Mouse (Mus musculus) hindbrain, embryonic 16.5 days (tissue): Measurements from ENCODE around the gene Tcf20. TPM values are rescaled to one million over a fixed set of nuclear protein-coding genes. Genes with fewer than 3 reads are reported as not detected.

Experiments used
- ATAC-seq: fragments of 200-750 bp; cut with Nextera tagmentation; 2 replicates; pipeline ENCODE4 v1.8.0; 2017; ENCODE audit warnings: moderate TSS enrichment, moderate library complexity
- H3K27ac ChIP-seq: fragments of 300-500 bp; sonication (generic); 2 replicates; pipeline ENCODE4 v1.5.1; 2014; ENCODE audit warnings: low read depth, mild to moderate bottlenecking, control low read depth, low read length, moderate library complexity
- H3K27me3 ChIP-seq: fragments of 300-500 bp; sonication (generic); replicated peaks from 2 replicates; pipeline ENCODE4 v1.6.1; 2014; ENCODE audit warnings: low read length; ENCODE audit not compliant: control insufficient read depth, insufficient read depth
- H3K36me3 ChIP-seq: fragments of 300-500 bp; sonication (generic); 2 replicates; pipeline ENCODE4 v1.6.1; 2014; ENCODE audit warnings: mild to moderate bottlenecking, low read length, moderate library complexity, mixed read lengths; ENCODE audit not compliant: control insufficient read depth, insufficient read depth
- H3K4me1 ChIP-seq: fragments of 300-500 bp; sonication (generic); 2 replicates; pipeline ENCODE4 v1.6.1; 2014; ENCODE audit warnings: low read depth, low read length; ENCODE audit not compliant: control insufficient read depth, insufficient read depth
- H3K4me2 ChIP-seq: fragments of 300-500 bp; sonication (generic); 2 replicates; pipeline ENCODE4 v1.6.1; 2014; ENCODE audit warnings: mild to moderate bottlenecking, low read length, control low read depth, moderate library complexity
- H3K4me3 ChIP-seq: fragments of 300-500 bp; sonication (generic); 2 replicates; pipeline ENCODE4 v1.5.1; 2014; ENCODE audit warnings: mild to moderate bottlenecking, low read length, control low read depth, moderate library complexity
- H3K9ac ChIP-seq: fragments of 300-500 bp; sonication (generic); 2 replicates; pipeline ENCODE4 v1.6.1; 2014; ENCODE audit warnings: low read depth, mild to moderate bottlenecking, control low read depth, low read length, moderate library complexity
- H3K9me3 ChIP-seq: fragments of 300-500 bp; sonication (generic); 2 replicates; pipeline ENCODE4 v1.6.1; 2014; ENCODE audit warnings: mild to moderate bottlenecking, low read length, moderate library complexity; ENCODE audit not compliant: control insufficient read depth
- WGBS: fragments of 180-500 bp; shearing (Covaris S2); extraction: QIAGEN DNeasy Blood & Tissue Kit; methylation state at CpG from one replicate; pipeline ENCODE4 v1.1.7; 2014; 5-methylcytosine and 5-hydroxymethylcytosine counted together
- polyA plus RNA-seq: library from polyadenylated mRNA; unstranded; fragments of >200 nt; fragmentation: Nextera tagmentation; extraction: Ambion mirVana; gene quantifications from 2 replicates; pipeline ENCODE4 v1.2.1, GENCODE M21; 2015

Tcf20 gene
- polyA plus RNA-seq, 1 experiment from 2014 or later = 9.3 TPM

DNA sequence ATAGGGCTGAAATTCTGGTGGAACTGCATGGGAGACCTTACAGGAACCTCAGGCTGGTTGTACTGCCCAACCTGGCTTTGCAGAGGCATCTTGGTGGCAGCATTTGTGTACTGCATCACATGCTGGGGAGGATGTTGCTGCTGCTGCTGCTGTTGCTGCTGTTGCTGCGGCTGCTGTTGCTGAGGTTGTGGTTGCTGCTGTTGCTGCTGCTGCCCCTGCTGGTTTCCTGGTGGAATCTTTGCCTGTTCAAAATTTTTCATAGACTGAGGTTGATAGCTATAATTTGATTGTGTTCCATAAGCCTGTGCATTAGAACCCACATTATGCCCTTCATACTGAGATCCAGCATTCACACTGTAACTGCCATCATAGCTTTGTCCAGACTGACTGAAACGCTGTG is 131.6 kb downstream of the Tcf20 start:
- no peak overlapping the region for H3K9ac ChIP-seq
- no peak for ATAC-seq
- no peak overlapping the region for H3K27ac ChIP-seq
- no peaks in the 10 kb centered on the region for H3K27me3 ChIP-seq
- H3K36me3 ChIP-seq = peaks cover 21% of the 10 kb centered on the region
- peaks cover 8% of the 10 kb centered on the region for H3K4me1 ChIP-seq
- H3K9me3 ChIP-seq = no peaks in the 10 kb centered on the region
- H3K4me2 ChIP-seq = no peak overlapping the region
- 83% methylated on average over 2 of the region's 2 CpGs for WGBS
- H3K4me3 ChIP-seq = no peak overlapping the region

DNA sequence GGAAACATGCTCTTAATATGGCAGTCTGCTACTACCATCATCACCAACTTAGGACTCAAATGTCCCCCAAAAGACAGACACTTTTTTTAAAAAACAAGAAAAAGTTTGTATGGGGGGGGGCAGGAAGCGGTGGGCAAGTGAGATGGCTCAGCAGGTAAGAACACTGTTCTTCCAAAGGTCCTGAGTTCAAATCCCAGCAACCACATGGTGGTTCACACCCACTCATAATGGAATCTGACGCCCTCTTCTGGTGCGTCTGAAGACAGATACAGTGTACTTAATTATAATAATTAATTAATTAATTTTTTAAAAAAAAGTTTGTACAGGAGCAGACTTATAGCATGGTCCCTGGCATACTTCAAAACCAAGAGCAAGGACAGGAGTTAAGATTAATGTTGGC is 148.5 kb downstream of the Tcf20 start:
- Histone ChIP-seq H3K4me1 (no peaks in the 10 kb centered on the region), H3K9ac (no peak overlapping the region), H3K9me3 (no peaks in the 10 kb centered on the region), H3K27ac (no peak overlapping the region), H3K4me3 (no peak overlapping the region), H3K4me2 (no peak overlapping the region), H3K27me3 (no peaks in the 10 kb centered on the region), H3K36me3 (no peaks in the 10 kb centered on the region)
- ATAC-seq = no peak
- 98% methylated on average over 3 of the region's 3 CpGs for WGBS

DNA sequence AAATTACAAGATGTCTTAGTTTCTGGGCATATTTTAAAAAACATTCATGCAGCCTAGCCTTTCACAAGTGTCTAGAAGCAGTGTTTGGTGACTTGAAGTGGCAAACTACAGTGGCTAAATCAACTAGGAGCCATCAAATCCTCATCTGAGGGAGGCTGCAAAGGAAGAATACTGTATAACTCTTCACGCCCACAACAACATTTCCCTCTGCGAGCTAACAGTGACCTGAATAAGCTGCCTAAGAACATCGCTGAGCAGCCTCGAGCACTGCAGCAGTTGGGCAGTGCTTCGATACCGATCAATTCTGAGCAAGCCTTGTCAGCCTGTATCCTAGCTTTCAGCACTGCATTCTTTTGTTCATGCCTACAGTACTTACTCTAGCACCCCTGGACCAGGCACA is 157.8 kb downstream of the Tcf20 start:
- no peak overlapping the region for H3K4me2 ChIP-seq
- H3K9ac ChIP-seq = no peak overlapping the region
- H3K36me3 ChIP-seq = no peaks in the 10 kb centered on the region
- WGBS = 75% methylated on average over 6 of the region's 6 CpGs
- H3K9me3 ChIP-seq = no peaks in the 10 kb centered on the region
- no peak overlapping the region for H3K27ac ChIP-seq
- H3K27me3 ChIP-seq = no peaks in the 10 kb centered on the region
- H3K4me1 ChIP-seq = no peaks in the 10 kb centered on the region
- no peak overlapping the region for H3K4me3 ChIP-seq
- ATAC-seq = no peak

DNA sequence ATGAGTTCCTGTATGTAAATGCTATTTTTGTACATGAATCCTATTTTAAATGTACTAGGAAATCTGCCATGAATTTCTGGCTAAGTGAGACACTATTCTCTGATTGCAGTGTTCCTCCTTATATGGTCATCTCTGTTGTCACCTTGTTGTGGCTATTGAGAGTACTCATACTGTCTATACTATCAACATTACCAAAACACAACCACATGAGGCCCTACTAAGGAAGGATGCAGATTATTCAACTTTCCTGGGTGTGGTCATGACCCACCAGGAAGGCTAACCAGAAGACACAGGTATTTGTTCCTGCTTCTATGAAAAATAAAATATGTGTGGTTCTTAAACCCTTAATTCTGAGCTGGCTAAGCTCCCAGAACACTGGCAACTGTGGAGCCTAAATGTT is 161.8 kb downstream of the Tcf20 start:
- H3K9me3 ChIP-seq = no peaks in the 10 kb centered on the region
- no peaks in the 10 kb centered on the region for H3K36me3 ChIP-seq
- H3K9ac ChIP-seq = no peak overlapping the region
- no peak for ATAC-seq
- no peak overlapping the region for H3K27ac ChIP-seq
- H3K4me2 ChIP-seq = no peak overlapping the region
- no peaks in the 10 kb centered on the region for H3K4me1 ChIP-seq
- H3K27me3 ChIP-seq = no peaks in the 10 kb centered on the region
- H3K4me3 ChIP-seq = no peak overlapping the region

DNA sequence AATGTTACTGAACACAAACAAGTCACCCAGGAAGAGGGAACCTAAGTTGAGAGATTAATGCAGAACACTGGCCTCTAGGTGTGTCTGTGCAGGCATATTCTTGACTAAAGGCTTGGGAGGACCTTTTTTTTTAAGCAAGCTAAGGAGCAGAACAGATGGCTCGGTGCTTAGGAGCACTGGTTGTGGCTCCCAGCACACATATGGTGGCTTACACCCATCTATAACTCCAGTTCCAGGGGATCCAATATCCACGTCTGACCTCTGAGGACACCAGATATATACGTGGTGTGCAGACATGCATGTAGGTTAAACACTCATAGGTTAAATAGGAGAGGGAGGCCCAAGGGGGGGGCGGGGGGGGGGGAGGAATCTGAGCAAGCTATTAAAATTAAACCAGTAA is 165.3 kb downstream of the Tcf20 start:
- Histone ChIP-seq H3K4me2 (no peak overlapping the region), H3K4me1 (no peaks in the 10 kb centered on the region), H3K27ac (no peak overlapping the region), H3K4me3 (no peak overlapping the region), H3K9ac (no peak overlapping the region), H3K9me3 (no peaks in the 10 kb centered on the region), H3K27me3 (no peaks in the 10 kb centered on the region), H3K36me3 (no peaks in the 10 kb centered on the region)
- 70% methylated on average over 3 of the region's 4 CpGs for WGBS
- no peak for ATAC-seq

DNA sequence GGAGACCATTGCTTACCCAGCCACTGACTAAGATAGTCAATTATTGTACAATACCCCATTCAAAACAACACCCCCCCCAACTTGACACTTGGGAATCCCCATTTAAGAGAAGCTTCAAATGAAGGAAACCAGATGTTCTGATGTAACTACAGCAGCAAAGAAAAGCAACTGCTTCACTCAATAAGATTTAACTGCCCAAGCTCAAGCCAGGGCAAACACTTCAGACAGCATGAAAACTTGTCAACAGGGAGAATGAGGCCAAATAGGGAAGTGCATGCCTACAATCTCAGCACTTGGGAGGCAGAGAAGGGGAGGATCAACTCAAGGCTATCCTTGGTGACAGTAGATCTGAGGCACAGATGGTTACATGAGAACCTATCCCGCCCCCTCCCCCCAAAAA is 166.0 kb downstream of the Tcf20 start:
- ATAC-seq = no peak

DNA sequence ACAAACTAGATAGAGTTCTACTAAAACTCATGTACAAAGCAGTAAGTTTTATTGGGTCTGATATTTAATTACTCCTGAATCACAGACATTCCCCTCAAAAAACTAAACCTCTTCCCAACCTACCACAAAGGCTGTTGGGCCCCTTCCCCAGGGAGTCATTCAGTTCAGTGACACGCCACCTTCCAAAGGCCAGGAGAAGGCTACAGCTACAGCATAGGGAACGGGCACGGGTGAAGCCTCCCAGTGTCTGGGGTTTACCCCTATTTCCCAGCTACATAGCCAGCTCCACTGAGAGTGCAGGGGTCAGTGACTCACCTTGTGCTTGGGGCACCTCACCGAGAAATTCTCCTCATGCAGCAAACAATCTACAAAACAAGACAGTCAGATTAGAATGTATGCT is 172.4 kb downstream of the Tcf20 start:
- no peaks in the 10 kb centered on the region; the same call in 1 of the 2 replicates for H3K36me3 ChIP-seq
- H3K27ac ChIP-seq = no peak overlapping the region
- H3K27me3 ChIP-seq = no peaks in the 10 kb centered on the region
- WGBS = 88% methylated on average over 4 of the region's 4 CpGs
- H3K4me3 ChIP-seq = no peak overlapping the region
- H3K9me3 ChIP-seq = no peaks in the 10 kb centered on the region
- ATAC-seq = no peak
- H3K9ac ChIP-seq = no peak overlapping the region
- H3K4me1 ChIP-seq = no peaks in the 10 kb centered on the region
- H3K4me2 ChIP-seq = no peak overlapping the region

More for the DNA sequence above, 166.0 kb downstream of the Tcf20 start:
- no peak overlapping the region for H3K4me2 ChIP-seq
- WGBS = 96% methylated on average over 1 of the region's 1 CpGs
- no peaks in the 10 kb centered on the region for H3K27me3 ChIP-seq
- no peak overlapping the region for H3K4me3 ChIP-seq
- H3K9me3 ChIP-seq = no peaks in the 10 kb centered on the region
- no peaks in the 10 kb centered on the region for H3K4me1 ChIP-seq
- H3K9ac ChIP-seq = no peak overlapping the region
- H3K27ac ChIP-seq = no peak overlapping the region
- H3K36me3 ChIP-seq = no peaks in the 10 kb centered on the region

DNA sequence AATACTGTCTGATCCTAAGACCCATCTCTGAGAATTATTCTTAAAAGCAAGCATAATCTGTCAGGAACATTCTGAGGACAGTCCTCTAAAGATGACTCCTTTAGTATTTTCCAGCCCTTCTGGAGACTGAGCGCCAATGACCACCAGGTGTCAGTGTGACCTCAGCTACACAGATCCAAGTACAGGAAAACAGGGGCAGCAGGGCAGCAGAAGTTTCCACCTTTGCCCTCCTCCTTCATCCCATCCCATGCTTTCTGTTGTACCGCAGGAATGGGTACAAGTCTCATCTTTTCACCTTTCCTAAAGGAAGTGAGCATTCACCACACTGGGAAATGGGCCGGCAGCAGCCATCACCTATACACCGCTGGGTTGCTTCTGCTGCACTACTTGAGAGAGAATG is 172.9 kb downstream of the Tcf20 start:
- Histone ChIP-seq H3K4me1 (no peaks in the 10 kb centered on the region), H3K4me3 (no peak overlapping the region), H3K36me3 (no peaks in the 10 kb centered on the region; the same call in 1 of the 2 replicates), H3K4me2 (no peak overlapping the region), H3K9ac (no peak overlapping the region), H3K27me3 (no peaks in the 10 kb centered on the region), H3K9me3 (no peaks in the 10 kb centered on the region), H3K27ac (no peak overlapping the region)
- no peak; the same call in 1 of the 2 replicates for ATAC-seq
- 63% methylated on average over 4 of the region's 4 CpGs for WGBS

DNA sequence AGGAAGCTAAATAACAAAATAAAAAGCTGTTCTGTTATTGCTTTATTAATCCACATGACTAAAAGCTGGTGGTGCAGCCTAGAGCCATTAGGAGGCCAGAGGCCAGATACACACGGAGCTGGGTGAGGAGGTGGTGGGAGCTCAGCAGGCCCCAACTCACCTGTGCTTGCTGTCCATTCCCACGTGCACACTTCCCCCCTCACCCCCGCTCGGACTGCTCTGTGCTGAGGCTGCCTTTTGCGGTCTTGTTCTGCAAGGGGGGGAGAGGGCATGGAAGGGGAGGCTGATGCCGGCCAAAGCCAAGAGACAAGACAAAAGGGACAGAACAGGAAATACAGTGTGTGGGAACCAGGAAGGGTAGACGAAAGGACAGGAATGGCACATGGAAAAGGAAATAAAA is 173.4 kb downstream of the Tcf20 start:
- no peaks in the 10 kb centered on the region for H3K4me1 ChIP-seq
- no peak overlapping the region for H3K9ac ChIP-seq
- H3K9me3 ChIP-seq = no peaks in the 10 kb centered on the region
- H3K4me2 ChIP-seq = no peak overlapping the region
- no peaks in the 10 kb centered on the region for H3K27me3 ChIP-seq
- no peak overlapping the region for H3K27ac ChIP-seq
- no peak overlapping the region for H3K4me3 ChIP-seq
- no peaks in the 10 kb centered on the region; the same call in 1 of the 2 replicates for H3K36me3 ChIP-seq
- no peak for ATAC-seq
- 81% methylated on average over 7 of the region's 7 CpGs for WGBS

DNA sequence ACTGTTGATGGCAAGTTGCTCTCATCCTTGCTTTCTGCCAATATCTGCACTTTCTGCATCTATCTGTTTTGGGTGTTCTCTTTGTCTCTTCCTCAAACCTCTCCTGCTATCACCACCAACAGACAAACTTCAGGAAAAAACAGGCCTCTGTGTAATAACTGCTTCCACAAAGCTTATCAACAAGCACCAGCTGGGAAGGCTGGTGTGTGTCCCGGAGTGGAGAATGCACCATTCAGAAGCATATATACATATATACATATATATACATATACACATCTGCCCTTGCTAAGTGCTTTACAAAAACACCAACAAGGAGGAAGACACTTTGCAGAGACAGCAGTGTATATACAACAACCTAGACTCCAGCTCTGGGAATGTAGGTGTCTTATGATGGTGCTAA is 177.1 kb downstream of the Tcf20 start:
- no peak overlapping the region for H3K9ac ChIP-seq
- no peak overlapping the region for H3K4me2 ChIP-seq
- H3K4me3 ChIP-seq = no peak overlapping the region
- no peaks in the 10 kb centered on the region for H3K27me3 ChIP-seq
- H3K36me3 ChIP-seq = no peaks in the 10 kb centered on the region; the same call in 1 of the 2 replicates
- no peaks in the 10 kb centered on the region for H3K4me1 ChIP-seq
- no peak overlapping the region for H3K27ac ChIP-seq
- no peak for ATAC-seq
- 88% methylated on average over 1 of the region's 1 CpGs for WGBS
- no peaks in the 10 kb centered on the region for H3K9me3 ChIP-seq
